Mouse (Mus musculus) liver, embryonic 16.5 days (tissue): ENCODE data around the gene Smco3. TPM values are rescaled to one million over a fixed set of nuclear protein-coding genes. Genes with fewer than 3 reads are reported as not detected.
"Not testable (repeated sequence)": the region's sequence is repeated elsewhere in the genome, so short reads cannot be mapped to it uniquely, and the experiment has no call there.

Experiments
- ATAC-seq: fragments of 200-750 bp; cut with Nextera tagmentation; 2 replicates; pipeline ENCODE4 v1.8.0; 2017; ENCODE audit warnings: low read depth, mild to moderate bottlenecking, moderate number of reproducible peaks, moderate library complexity
- H3K27ac ChIP-seq: fragments of 300-500 bp; sonication (generic); 2 replicates; pipeline ENCODE4 v1.5.1; 2014; ENCODE audit warnings: mild to moderate bottlenecking, low read length
- H3K27me3 ChIP-seq: fragments of 300-500 bp; sonication (generic); 2 replicates; pipeline ENCODE4 v1.6.1; 2014; ENCODE audit warnings: low read depth, low read length, mixed read lengths; ENCODE audit not compliant: control insufficient read depth, insufficient read depth
- H3K36me3 ChIP-seq: fragments of 300-500 bp; sonication (generic); 2 replicates; pipeline ENCODE4 v1.6.1; 2014; ENCODE audit warnings: mild to moderate bottlenecking; ENCODE audit not compliant: control insufficient read depth, insufficient read depth
- H3K4me1 ChIP-seq: fragments of 300-500 bp; sonication (generic); 2 replicates; pipeline ENCODE4 v1.6.1; 2014; ENCODE audit warnings: low read depth, low read length, mixed read lengths; ENCODE audit not compliant: control insufficient read depth
- H3K4me2 ChIP-seq: fragments of 300-500 bp; sonication (generic); 2 replicates; pipeline ENCODE4 v1.6.1; 2014; ENCODE audit warnings: low read depth, low read length, mixed read lengths
- H3K4me3 ChIP-seq: fragments of 300-500 bp; sonication (generic); 2 replicates; pipeline ENCODE4 v1.5.1; 2014; ENCODE audit warnings: low read depth, mild to moderate bottlenecking, low read length
- H3K9ac ChIP-seq: fragments of 300-500 bp; sonication (generic); 2 replicates; pipeline ENCODE4 v1.6.1; 2014; ENCODE audit warnings: low read depth, low read length
- H3K9me3 ChIP-seq: fragments of 300-500 bp; sonication (generic); replicated peaks from 2 replicates; pipeline ENCODE4 v1.6.1; 2016; ENCODE audit warnings: low read length; ENCODE audit not compliant: control insufficient read depth
- WGBS: fragments of 180-500 bp; shearing (Covaris S2); extraction: QIAGEN DNeasy Blood & Tissue Kit; methylation state at CpG from one replicate; pipeline ENCODE4 v1.1.7; 2014; ENCODE audit not compliant: insufficient replicate concordance; 5-methylcytosine and 5-hydroxymethylcytosine counted together
- polyA plus RNA-seq: library from polyadenylated mRNA; unstranded; fragments of >200 nt; fragmentation: Nextera tagmentation; extraction: Ambion mirVana; gene quantifications from 2 replicates; pipeline ENCODE4 v1.2.1, GENCODE M21; 2015

Smco3 gene
- polyA plus RNA-seq, 1 experiment from 2014 or later, result not detected

DNA sequence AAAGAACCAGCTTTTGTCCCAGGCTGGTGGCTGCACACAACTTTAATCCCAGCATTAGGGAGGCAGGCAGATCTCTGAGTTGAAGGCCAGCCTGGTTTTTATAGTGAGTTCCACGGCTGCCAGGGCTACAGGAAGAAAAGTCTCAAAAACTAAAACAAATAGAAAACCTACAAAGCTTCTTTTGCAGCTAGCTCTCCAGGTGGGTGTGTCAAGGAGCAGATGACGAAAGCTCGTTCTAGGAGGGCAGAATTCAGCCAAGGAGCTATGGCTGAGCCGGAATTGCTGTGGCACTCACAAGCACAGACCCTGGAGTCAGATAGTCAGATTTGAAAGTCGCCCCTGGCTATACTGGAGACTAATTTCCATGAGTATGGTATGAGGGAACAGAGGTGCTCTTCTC, 28.4 kb downstream of the Smco3 start:
- Histone ChIP-seq H3K4me2 (peak overlapping the region; percentile 77), H3K4me3 (peak overlapping the region; percentile 91), H3K9me3 (no peaks in the 10 kb centered on the region), H3K4me1 (peaks cover 48% of the 10 kb centered on the region), H3K9ac (peak overlapping the region; percentile 62), H3K27ac (peak overlapping the region; percentile 63), H3K36me3 (peaks cover 4% of the 10 kb centered on the region; the same call in 1 of the 2 replicates), H3K27me3 (no peaks in the 10 kb centered on the region)
- WGBS, result 71% methylated on average over 5 of the region's 5 CpGs
- ATAC-seq, result no peak

DNA sequence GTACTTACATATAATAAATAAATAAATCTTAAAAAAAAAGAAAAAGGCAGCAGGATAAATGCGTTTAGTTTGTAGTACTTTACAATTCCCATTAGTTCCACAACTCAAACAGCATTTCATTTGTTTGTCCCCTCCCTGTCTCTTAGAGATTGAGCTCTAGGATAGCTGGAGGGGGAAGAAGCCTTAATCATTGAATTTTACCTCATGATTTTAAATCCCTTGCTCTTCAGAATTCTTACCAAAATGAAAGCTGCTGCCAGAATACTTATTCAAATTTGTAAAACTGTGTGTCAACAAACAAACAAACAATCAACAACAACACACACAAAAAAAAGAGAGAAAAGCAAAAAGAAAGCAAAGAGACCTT, 29.9 kb downstream of the Smco3 start:
- Histone ChIP-seq H3K4me3 (no peak overlapping the region; the same call in 1 of the 2 replicates), H3K27me3 (no peaks in the 10 kb centered on the region), H3K9ac (0 out of 2 replicates have a peak overlapping the region, but pooled peaks have one; percentile 31), H3K4me1 (peaks cover 54% of the 10 kb centered on the region), H3K9me3 (no peaks in the 10 kb centered on the region), H3K27ac (peak overlapping the region; percentile 100), H3K36me3 (peaks cover under 1% of the 10 kb centered on the region; the same call in 1 of the 2 replicates), H3K4me2 (peak overlapping the region; percentile 86)
- 64% methylated on average over 1 of the region's 1 CpGs for WGBS
- no peak for ATAC-seq

- Histone ChIP-seq H3K9me3 (no peaks in the 10 kb centered on the region), H3K9ac (peak overlapping the region; percentile 63), H3K36me3 (no peaks in the 10 kb centered on the region), H3K4me3 (peak overlapping the region; percentile 77), H3K27me3 (no peaks in the 10 kb centered on the region), H3K4me1 (peaks cover 48% of the 10 kb centered on the region), H3K4me2 (peak overlapping the region; percentile 86), H3K27ac (peak overlapping the region; percentile 100)
- ATAC-seq, result no peak
- 11% methylated on average over 9 of the region's 9 CpGs for WGBS
Observed at GRCm38 (mm10) chr6:136804705-136805408, 30.4 kb downstream of the Smco3 start.

DNA sequence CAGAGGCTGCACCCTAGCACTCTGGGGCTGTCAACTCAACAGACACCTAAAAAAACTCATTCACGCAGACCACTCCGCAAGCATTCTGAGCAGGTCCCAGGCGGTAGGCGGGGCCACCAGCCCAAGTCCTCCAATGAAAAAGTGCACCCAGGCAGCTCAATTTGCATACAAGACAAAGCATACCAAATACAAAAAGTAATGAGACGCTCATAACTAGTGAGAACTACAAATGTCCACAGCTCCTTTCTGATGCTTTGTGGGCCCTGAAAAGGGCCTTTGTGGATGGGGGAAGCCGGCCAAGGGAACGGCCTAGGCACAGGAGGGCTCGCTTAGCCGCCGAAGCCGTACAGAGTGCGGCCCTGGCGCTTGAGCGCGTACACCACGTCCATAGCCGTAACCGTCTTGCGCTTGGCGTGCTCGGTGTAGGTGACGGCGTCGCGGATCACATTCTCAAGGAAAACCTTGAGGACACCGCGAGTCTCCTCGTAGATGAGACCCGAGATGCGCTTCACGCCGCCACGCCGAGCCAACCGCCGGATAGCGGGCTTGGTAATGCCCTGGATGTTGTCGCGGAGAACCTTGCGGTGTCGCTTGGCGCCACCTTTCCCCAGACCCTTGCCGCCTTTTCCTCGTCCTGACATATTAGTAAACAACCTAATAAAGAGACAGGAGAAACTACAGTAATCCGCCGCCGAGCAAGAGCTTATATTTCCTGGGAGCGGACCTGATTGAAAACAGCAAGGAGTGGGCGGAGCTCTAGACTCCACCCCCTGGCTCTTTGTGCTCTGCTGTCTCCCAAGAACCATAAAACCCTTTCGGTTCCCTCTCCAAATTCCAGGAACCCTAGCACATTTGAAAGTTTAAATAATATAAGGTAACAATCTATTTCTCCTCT, 31.3 kb downstream of the Smco3 start, which contains the start of gene Hist4h4:
Hist4h4 (minus strand) TSS at position 677 of the 895 bp plus-strand sequence.
- Histone ChIP-seq H3K4me1 (peaks cover 41% of the 10 kb centered on the region), H3K4me3 (peak within 1 kb of the TSS; percentile 77), H3K27me3 (no peaks in the 10 kb centered on the region), H3K9ac (peak within 1 kb of the TSS; percentile 95), H3K27ac (peak within 1 kb of the TSS; percentile 100), H3K36me3 (no peaks in the 10 kb centered on the region), H3K9me3 (no peaks in the 10 kb centered on the region), H3K4me2 (peak within 1 kb of the TSS; percentile 86)
- WGBS, result under 1% methylated on average over 50 of the region's 50 CpGs
- ATAC-seq, result peak; percentile 65

DNA sequence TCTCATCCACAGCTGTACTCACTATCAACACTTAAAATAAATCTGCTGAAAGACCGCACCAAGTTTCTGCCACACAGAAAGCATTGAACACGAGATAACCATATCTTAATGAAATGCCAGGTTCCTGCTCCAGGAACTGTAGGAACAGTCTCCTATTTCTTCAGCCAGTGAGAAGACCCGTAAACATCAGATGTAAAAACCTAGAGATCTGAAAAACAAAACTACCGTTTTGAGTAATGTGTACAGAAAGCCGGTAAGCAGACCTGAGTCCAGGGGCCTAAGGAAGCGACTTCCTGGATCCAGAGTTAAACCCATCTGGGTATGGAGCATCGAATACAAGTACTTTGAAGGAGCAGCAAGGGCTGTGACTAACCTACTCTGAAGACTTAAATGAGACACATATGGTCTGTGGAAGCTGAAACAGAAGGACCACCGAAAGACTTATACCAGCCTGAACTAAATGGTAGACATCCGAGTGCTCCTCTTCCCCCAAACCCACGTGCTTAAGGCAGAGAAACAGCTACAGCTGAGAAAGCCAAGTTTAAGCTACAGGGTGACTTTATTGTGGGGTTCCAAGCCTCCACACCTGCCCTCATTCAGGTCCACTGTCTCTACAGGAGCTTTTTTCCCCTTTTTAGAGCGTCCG, 32.0 kb downstream of the Smco3 start:
- Histone ChIP-seq H3K9ac (peak overlapping the region; percentile 95), H3K27ac (peak overlapping the region; percentile 100), H3K36me3 (no peaks in the 10 kb centered on the region), H3K4me1 (peaks cover 41% of the 10 kb centered on the region), H3K4me3 (peak overlapping the region; percentile 77), H3K4me2 (peak overlapping the region; percentile 86), H3K9me3 (no peaks in the 10 kb centered on the region), H3K27me3 (no peaks in the 10 kb centered on the region)
- no peak for ATAC-seq
- WGBS, result 4% methylated on average over 12 of the region's 12 CpGs

DNA sequence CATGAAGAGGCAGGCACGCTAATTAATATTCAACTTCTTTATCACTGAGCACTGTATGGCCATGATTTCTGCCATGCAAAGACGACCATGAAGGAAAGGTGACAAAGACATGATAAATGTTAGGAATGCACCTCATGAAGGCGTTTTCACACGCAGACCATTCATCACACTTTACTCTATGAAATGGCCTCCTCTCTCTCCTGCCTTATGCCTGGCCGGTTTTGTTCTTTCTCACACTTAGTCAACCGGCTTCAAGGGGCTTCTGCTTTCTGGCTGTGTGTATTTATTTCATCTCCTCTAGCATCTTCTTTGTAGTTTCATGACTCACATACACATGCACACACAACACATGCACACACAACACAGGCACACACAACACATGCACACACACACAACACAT, 34.0 kb downstream of the Smco3 start:
- no peaks in the 10 kb centered on the region for H3K27me3 ChIP-seq
- ATAC-seq, result no peak
- WGBS, result 60% methylated on average over 6 of the region's 6 CpGs
- no peak overlapping the region for H3K27ac ChIP-seq
- H3K4me1 ChIP-seq, result peaks cover 37% of the 10 kb centered on the region
- H3K4me2 ChIP-seq, result no peak overlapping the region
- no peak overlapping the region for H3K4me3 ChIP-seq
- H3K9me3 ChIP-seq, result no peaks in the 10 kb centered on the region
- H3K9ac ChIP-seq, result no peak overlapping the region
- H3K36me3 ChIP-seq, result no peaks in the 10 kb centered on the region

DNA sequence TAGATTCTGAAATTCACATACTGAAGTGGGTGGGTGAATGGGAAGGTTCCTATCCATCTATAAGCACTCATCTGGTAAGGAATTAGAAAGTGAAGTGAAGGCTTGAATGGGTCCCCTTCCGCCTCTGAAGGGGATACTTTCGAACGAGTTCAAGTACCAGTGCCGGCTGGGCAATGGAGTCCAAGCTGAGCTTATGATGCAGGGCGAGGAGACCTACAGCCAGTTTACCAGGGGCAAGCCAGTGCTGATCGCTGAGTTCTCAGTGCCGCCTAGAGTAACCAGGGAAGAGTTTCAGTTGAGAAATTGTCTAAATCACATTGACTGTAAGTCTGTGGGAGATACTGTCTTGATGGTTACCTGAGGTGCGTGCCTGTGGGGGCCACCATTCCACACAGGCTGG, 34.5 kb downstream of the Smco3 start:
- Histone ChIP-seq H3K9me3 (no peaks in the 10 kb centered on the region), H3K27ac (no peak overlapping the region), H3K27me3 (no peaks in the 10 kb centered on the region), H3K4me1 (peaks cover 34% of the 10 kb centered on the region), H3K4me3 (no peak overlapping the region), H3K9ac (no peak overlapping the region), H3K4me2 (no peak overlapping the region), H3K36me3 (no peaks in the 10 kb centered on the region)
- ATAC-seq, result no peak
- WGBS, result 85% methylated on average over 8 of the region's 8 CpGs

DNA sequence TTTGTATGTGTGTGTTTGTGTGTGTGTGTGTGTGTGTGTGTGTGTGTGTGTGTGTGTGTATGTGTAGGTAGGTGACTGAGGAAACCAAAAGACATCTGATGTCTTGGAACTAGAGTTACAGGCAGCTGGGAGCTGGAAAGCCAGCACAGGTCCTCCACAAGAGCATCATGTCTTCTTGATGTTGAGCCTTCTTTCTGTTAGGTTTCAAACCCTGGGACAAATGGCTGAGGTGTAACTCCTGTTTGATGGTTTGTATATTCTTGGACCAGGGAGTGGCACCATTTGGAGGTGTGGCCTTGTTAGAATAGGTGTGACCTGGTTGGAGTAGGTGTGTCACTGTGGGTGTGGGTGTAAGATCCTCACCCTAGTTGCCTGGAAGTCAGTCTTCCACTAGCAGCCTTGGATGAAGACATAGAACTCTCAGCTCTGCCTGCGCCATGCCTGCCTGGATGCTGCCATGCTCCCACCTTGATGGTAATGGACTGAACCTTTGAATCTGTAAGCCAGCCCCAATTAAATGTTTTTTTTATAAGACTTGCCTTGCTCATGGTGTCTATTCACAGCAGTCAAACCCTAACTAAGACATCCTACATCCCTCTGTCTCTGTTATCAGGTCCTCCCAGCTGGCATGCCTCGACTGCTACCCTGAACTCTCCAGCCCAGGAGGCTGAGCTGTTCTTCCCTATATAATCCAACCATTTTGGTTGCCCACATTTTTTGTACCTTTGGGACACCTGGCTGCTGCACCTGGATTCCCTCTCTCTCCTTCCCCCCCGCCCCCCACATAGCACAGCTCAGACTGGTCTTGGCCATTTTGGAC, 37.2 kb downstream of the Smco3 start:
- 43% methylated on average over 3 of the region's 3 CpGs for WGBS
- Histone ChIP-seq H3K9ac (peak overlapping the region; percentile 71), H3K27ac (peak overlapping the region; percentile 97), H3K4me2 (peak overlapping the region; percentile 58), H3K4me1 (peaks cover 41% of the 10 kb centered on the region), H3K4me3 (peak overlapping the region; percentile 66)
- not testable (repeated sequence) for H3K27me3 ChIP-seq, H3K9me3 ChIP-seq, H3K36me3 ChIP-seq
- ATAC-seq, result peak; percentile 96
